Mouse (Mus musculus): ENCODE measurements at regions not wholly inside any gene's neighbourhood (a gene's known extent, or its start where the extent isn't known, plus 50 kb on each side); places are given as distances from the start of the nearest gene placed in this dataset.
A peak's percentile ranks its signal among the peaks of the same experiment; 100 is the strongest.
"Not testable (repeated sequence)": the region's sequence is repeated elsewhere in the genome, so short reads cannot be mapped to it uniquely, and the experiment has no call there.

DNA sequence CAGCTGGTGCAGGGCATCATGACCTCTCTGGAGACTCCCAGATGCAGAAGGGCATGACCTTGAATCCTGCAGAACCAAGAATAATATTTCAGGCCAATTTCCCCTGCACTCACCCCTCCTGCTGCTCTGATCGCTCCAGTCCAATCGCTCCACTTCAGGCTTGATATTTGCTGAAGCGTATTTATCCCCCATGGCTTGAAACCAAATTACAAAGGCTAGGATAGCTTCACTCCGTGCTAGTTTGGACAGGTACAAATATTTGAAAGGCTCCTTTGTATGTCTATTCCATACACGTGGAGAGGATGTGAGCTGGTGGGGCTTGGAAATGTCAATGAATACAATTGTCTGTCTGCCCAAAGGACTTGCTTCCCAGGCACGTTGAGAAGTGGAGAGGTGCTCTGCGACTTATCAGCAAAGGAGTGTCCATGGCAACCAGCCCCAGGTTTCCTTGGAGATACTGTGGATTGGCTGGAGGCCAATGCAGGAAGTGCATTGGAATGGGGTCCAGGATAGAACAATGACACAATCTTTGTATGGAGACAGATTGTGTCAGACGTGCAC lies 201.8 kb upstream of the Tmc3 start:
- peak; percentile 14 to 20 for DNase-seq (ENCODE audit: low spot score in 2 of 2)

- no peak for DNase-seq (ENCODE audit: low spot score in 2 of 2)
Observed at GRCm38 (mm10) chr7:83391388-83391787, 193.3 kb upstream of the Tmc3 start.

DNA sequence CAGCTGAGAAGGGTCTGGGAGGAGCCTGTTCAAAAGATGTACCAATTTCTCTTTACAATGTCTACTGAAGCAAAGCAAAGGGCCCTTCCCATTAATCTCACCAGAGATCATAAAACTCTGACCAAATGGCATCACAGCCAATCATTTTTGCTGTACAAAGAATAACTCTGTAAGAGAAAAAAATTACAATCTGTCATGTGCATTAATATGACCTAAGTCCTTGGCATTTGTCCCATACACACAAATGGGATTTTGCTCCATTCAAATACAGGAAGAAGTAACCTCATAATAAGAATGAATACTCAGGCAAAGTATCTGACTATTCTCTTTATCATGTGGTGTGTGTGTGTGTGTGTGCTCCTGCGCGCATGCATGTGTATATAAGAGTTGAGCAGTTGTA lies 192.5 kb upstream of the Tmc3 start:
- no peak for DNase-seq (ENCODE audit: low spot score in 2 of 2)

DNA sequence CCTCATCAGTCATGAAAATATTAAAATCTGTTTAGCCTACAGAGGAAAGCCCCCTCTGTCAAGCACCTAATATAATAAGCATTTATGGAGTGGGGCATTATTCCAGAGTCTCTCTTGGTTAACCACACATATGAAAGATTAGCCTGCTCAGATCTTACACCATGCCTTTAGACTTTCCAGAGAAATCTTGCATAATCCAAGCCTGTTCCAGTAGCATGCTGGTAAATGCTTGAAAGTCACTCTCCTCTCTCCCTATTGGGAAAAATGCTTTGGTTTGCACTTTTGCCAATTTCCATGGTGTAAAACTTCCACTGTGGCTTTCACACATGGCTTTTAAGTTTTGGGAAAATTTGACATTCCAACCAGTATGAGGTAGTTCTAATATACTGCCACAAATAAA lies 192.1 kb upstream of the Tmc3 start:
- no peak for DNase-seq (ENCODE audit: low spot score in 2 of 2)

DNA sequence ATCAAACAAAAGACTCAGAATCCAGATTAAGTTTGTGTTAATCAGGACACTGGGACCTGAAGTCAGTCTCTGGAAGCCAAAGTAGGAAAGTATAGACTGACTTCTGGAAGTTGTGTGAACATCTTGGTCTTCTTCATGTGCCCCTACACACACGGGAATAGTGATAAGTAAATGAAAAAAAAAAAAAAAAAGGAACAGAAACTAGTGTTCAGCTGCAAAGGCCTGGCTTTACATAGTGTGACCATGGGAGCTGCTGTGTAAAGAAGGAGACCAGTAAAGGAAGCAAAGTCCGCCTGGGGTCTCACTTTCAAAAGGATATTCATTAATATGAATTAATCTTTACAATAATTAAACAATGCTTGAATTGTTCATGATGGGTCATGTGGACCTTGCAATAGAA lies 190.6 kb upstream of the Tmc3 start:
- no peak for DNase-seq (ENCODE audit: low spot score in 2 of 2)

- DNase-seq (ENCODE audit: low spot score in 2 of 2) = no peak
Observed at GRCm38 (mm10) chr7:83399668-83400067, 185.1 kb upstream of the Tmc3 start.

- no peak for DNase-seq (ENCODE audit: low spot score in 2 of 2)
Observed at GRCm38 (mm10) chr7:83401001-83401400, 183.7 kb upstream of the Tmc3 start.

DNA sequence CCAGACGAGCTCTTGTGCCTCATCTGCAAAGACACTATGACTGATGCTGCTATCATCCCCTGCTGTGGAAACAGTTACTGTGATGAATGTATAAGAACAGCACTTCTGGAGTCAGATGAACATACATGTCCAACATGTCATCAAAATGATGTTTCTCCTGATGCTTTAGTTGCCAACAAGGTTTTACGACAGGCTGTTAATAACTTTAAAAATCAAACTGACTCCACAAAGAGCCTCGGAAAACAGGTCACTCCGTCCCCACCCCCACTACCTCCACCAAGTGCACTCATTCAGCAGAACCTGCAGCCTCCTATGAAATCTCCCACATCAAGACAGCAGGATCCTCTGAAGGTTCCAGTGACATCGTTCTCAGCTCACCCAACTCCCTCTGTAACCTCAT lies 172.0 kb upstream of the Tmc3 start:
- not testable (repeated sequence) for DNase-seq (ENCODE audit: low spot score in 2 of 2)

- no peak for DNase-seq (ENCODE audit: low spot score in 2 of 2)
Observed at GRCm38 (mm10) chr7:83429929-83430556, 154.7 kb upstream of the Tmc3 start.

DNA sequence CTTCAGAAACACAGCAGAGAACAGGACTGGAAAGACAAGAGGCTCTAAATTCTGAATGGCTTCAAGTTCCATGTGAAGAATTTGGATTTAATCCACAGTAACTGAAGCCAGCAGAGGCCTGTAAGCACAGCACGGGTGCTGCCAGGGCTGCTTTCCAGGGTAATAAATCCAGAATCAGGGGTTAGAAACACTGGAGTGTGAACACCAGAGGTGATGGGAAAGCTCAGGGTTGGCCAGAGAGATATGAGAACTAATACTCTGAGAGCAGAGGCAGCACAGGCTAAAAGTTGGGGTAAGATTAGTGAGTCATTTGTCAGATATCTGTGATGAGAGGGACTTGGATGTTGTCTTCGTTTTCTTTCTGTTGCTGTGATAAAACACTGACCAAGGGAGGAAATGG lies 153.6 kb upstream of the Tmc3 start:
- no peak for DNase-seq (ENCODE audit: low spot score in 2 of 2)

GRCm38 (mm10) chr7:83432843-83433242 lies 151.9 kb upstream of the Tmc3 start:
- DNase-seq (ENCODE audit: low spot score in 2 of 2) = no peak

- DNase-seq (ENCODE audit: low spot score in 2 of 2) = no peak
Observed at GRCm38 (mm10) chr7:83433959-83434715, 150.6 kb upstream of the Tmc3 start.

GRCm38 (mm10) chr7:83438538-83439393 lies 146.0 kb upstream of the Tmc3 start:
- DNase-seq (ENCODE audit: low spot score in 2 of 2) = no peak

GRCm38 (mm10) chr7:83443596-83444278 lies 141.0 kb upstream of the Tmc3 start:
- no peak for DNase-seq (ENCODE audit: low spot score in 2 of 2)

DNA sequence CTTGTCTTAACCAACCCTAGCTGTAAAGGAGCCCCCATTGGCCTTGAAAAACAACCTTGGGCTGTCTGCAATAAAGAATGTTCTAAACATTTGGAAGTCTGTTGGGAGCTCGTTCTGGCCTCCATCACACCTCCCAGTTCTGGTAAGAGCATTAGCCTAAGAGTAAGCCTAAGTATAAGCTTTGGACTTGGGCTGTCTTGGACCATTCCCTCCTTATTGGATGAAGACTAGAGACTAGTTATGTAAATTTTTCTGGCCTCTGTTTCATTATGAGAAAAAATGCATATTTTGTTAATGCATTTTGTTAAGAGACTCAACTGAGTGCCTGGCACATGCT lies 140.5 kb upstream of the Tmc3 start:
- no peak for DNase-seq (ENCODE audit: low spot score in 2 of 2)

DNA sequence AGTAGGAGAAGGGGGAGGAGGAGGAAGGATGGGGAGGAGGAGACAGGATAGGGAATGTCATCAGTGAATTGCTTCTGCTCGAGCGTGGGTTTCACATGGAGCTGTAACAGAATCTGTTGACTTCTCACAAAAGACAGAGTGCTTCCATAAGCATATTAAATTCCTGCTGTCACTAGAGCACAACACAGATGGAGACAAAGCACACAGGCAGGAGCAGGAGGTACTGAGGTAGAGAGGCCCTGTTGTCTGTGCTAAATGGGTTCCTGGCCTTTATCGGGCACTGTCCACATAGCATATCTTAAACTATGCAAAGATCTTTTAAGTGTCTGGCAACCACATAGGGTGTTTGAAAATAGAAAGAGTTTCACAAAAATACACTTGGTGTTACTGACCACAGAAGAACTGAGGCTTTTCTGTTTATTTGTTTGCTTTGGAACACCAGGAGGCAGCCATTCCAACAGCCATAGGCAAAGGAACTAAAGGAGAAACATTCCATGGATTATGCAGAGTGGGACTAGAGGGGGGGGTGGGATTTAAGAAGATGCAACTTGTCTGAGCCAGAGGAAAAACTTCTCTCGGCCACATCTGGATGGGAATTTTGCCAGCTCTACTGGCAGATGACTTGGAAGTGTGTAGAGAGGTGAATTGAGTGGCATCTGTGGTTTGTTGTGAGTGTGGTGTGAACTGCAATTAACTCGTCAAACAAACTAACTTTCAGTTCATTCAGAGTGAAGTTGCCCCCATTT lies 139.4 kb upstream of the Tmc3 start:
- peak in 1 of 2 experiments; percentile 12 for DNase-seq (ENCODE audit: low spot score in 2 of 2)

DNA sequence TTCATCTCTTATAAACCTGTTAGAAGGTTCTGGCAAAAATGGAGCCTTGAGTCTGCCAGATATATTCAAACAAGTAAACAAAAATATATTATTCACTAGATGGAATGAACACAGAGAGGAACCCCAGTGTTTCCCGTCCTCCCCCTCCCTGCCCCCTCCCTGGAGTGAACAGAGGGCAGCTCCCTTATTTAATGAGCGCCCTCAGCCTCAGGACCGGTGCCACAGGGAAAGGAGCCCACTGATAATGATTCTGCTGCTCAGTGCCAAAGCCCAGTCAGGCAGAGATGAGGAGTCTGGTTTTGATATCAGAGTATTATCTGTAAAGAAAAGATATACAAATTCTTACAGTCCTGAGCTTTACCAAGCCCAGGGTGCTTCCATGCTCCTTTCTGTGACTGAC lies 134.4 kb upstream of the Tmc3 start:
- no peak for DNase-seq (ENCODE audit: low spot score in 2 of 2)

DNA sequence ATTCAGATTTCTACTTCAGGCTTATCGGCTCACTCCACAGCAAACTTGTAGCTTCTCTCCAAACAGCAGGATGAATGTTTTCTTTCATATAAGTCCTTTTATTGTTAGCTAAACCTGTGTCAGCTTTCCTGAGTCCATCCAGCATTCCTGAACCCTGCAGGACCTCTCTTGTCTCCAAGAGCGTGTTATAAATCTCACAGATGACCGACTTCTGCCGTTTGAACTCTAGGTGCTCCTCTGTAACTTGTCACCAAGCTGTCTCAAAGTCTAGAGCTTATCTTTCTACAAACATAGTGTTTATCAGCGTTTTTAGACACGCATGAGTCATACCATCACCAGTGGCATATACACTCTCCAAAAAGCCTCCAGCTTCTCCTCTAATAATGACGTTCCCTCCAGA lies 132.4 kb upstream of the Tmc3 start:
- DNase-seq (ENCODE audit: low spot score in 2 of 2) = no peak

DNA sequence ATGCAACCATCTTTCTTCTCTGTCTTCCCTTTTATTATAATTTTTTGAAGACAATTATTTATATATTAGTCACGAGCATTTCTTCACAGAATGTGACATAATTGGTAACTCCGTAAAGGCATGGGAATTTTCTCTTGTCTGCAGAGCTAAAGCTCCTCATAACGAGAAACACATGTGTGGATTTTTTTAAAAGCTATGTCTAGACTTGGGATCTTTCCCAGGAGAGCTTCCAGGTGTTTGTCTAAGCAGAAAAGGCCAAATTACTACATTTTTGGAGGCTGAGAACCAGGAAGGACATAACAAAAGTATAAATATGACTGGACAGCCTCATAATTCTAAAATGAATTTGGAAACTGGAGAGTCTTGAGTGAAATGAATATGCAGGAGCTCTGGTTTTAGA lies 125.2 kb upstream of the Tmc3 start:
- DNase-seq (ENCODE audit: low spot score in 2 of 2) = no peak

- peak; percentile 33 to 45 for DNase-seq (ENCODE audit: low spot score in 2 of 2)
Observed at GRCm38 (mm10) chr7:83467006-83467405, 117.7 kb upstream of the Tmc3 start.

DNA sequence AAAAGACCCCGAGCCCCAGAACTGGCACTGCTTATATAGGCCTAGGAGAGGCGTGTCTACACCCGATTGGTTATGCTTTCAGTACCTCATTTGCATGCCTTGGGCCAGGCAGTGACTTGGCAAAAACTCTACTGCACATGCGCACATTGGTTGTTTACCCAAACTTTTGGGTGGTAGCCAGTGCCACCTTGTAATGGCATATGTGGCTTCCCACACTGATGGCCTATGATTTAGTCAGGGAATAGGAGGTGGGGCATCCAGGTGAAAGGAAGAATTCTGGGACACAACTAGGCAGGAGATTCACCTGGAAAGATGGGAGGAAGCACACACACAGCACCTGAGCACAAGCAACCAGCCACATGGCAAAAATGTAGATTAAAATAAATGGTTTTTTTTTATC lies 114.9 kb upstream of the Tmc3 start:
- DNase-seq (ENCODE audit: low spot score in 2 of 2) = not testable (repeated sequence)

Data from left cerebral cortex, adult 18-20 months (tissue).